Mouse (Mus musculus): ENCODE results near the gene Hdac4. TPM values are rescaled to one million over a fixed set of nuclear protein-coding genes. Genes with fewer than 3 reads are reported as not detected.

The Hdac4 gene
- polyA plus RNA-seq, 1 experiment, result 35.1 TPM

DNA sequence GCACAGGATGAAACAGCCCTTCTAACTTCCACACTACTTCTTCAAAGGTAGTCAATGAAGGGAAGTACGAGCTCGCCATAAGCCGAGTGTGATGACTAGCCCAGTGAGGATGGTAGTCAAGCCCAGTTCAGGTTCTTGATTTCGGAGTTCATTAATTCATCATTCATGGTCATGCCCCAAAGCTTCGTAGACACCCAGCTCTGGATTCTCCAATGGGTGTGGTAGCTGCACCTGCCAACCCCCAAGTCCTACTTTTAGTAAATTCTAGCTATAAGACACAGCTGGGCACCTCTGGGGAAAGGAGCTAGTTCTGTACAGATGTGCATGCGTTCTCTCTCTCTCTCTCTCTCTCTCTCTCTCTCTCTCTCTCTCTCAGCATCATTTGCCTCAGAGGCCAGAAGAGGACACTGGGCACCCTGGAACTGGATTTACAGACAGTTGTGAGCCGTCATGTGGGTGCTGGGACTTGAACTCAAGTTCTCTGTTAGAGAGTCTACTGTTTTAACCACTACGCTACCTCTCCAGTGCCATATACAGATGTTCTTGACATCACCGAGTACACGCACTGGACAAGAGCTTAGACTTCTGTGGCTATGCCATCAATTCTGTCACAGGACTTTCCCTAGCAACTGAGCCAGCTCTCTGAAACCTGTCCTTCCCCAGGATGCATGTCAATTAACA is 113.2 kb downstream of the Hdac4 start:
- TF ChIP-seq POLR2A (IDR thresholded peaks at IDR 0.05; ENCODE audit: extremely low read depth, insufficient read depth, low read length), result no peak
- TF ChIP-seq CTCF (IDR thresholded peaks at IDR 0.05; ENCODE audit: extremely low read depth, insufficient read depth, low read length), result no peak
- Histone ChIP-seq H3K4me1 (ENCODE audit: control insufficient read depth, insufficient read depth, low read length) (peaks cover 3% of the 10 kb centered on the region; the same call in 1 of the 2 replicates), H3K4me3 (ENCODE audit: insufficient read depth, low read length) (no peak overlapping the region), H3K27ac (ENCODE audit: insufficient read depth, low read length) (no peak overlapping the region)

DNA sequence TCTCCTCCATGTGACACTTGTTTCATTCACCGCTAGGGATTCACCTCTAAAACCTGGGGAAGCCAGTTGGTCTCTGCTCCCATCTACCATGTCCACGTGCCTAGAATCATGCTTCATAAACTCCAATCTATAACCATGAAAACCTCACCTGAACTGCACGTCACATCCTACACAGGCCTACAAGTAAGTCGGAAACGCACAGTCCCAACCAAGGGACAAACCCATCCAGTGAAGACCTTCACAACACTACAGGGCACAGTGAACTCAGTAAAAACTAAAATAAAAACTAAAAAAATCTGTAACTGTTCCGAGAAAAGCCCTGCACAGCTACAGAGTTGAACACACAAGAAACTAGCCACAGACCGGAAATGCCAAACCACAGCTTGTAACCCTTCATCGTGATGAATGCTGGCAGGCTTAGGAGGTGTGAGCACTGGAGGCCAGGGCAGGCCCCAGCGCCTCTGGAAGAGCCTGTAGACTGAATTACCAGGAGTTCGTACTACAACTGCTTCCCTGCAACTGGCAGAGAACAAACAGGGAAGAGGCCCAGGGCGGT is 115.4 kb downstream of the Hdac4 start:
- H3K4me3 ChIP-seq (ENCODE audit: insufficient read depth, low read length), result no peak overlapping the region

GRCm38 (mm10) chr1:92075312-92075711 is 120.2 kb downstream of the Hdac4 start:
- peaks cover 7% of the 10 kb centered on the region for H3K4me1 ChIP-seq (ENCODE audit: control insufficient read depth, insufficient read depth, low read length)
- no peak overlapping the region for H3K4me3 ChIP-seq (ENCODE audit: insufficient read depth, low read length)
- no peak overlapping the region for H3K27ac ChIP-seq (ENCODE audit: insufficient read depth, low read length)
- TF ChIP-seq CTCF (IDR thresholded peaks at IDR 0.05; ENCODE audit: extremely low read depth, insufficient read depth, low read length) (no peak), POLR2A (IDR thresholded peaks at IDR 0.05; ENCODE audit: extremely low read depth, insufficient read depth, low read length) (no peak)

More for the DNA sequence above, 115.4 kb downstream of the Hdac4 start:
- Histone ChIP-seq H3K27ac (ENCODE audit: insufficient read depth, low read length) (no peak overlapping the region), H3K4me1 (ENCODE audit: control insufficient read depth, insufficient read depth, low read length) (peaks cover 5% of the 10 kb centered on the region)
- TF ChIP-seq CTCF (IDR thresholded peaks at IDR 0.05; ENCODE audit: extremely low read depth, insufficient read depth, low read length) (no peak), POLR2A (IDR thresholded peaks at IDR 0.05; ENCODE audit: extremely low read depth, insufficient read depth, low read length) (no peak)

GRCm38 (mm10) chr1:92074655-92075054 is 120.8 kb downstream of the Hdac4 start:
- Histone ChIP-seq H3K4me3 (ENCODE audit: insufficient read depth, low read length) (no peak overlapping the region), H3K4me1 (ENCODE audit: control insufficient read depth, insufficient read depth, low read length) (peaks cover 8% of the 10 kb centered on the region), H3K27ac (ENCODE audit: insufficient read depth, low read length) (no peak overlapping the region)
- no peak for TF ChIP-seq CTCF (IDR thresholded peaks at IDR 0.05; ENCODE audit: extremely low read depth, insufficient read depth, low read length)
- no peak for TF ChIP-seq POLR2A (IDR thresholded peaks at IDR 0.05; ENCODE audit: extremely low read depth, insufficient read depth, low read length)

DNA sequence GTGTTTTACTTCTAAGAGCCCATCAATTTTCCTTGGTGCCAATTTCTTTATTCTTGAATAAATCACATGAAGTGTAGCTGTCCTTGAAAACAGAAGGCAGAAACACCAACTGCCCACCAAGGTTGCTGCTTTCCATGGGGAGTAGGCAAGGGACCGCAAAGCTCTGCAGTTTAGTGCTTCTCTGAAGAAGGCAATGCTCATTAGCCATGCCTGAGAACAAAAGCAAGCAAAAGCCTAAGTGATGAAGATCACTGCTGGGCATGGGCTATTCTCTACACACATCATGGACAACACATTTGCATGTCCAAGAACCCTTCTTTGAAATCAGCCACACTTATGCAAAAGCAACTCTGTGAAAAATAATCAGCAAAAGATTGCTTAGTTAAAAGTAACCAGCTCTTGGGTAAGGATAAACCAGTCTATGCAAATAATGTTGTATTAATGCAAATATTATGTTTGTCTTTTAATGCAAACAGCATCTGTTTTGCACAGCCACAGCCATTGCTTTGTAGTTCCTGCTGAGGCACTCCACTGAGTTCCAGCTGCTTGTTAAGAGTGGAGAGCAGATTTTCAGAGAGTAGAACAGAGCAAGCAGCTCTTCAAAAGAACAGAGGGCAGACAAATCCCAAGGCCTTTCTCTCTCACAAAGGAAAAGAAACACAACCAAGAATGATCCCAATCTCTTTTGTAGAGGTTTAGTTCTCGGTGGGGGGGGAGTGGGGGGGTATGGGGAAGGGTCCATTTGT is 125.4 kb downstream of the Hdac4 start:
- TF ChIP-seq CTCF (IDR thresholded peaks at IDR 0.05; ENCODE audit: extremely low read depth, insufficient read depth, low read length) (no peak), POLR2A (IDR thresholded peaks at IDR 0.05; ENCODE audit: extremely low read depth, insufficient read depth, low read length) (no peak)
- Histone ChIP-seq H3K4me1 (ENCODE audit: control insufficient read depth, insufficient read depth, low read length) (peaks cover 3% of the 10 kb centered on the region; the same call in 1 of the 2 replicates), H3K27ac (ENCODE audit: insufficient read depth, low read length) (no peak overlapping the region), H3K4me3 (ENCODE audit: insufficient read depth, low read length) (no peak overlapping the region)

GRCm38 (mm10) chr1:92069464-92069863 is 126.0 kb downstream of the Hdac4 start:
- H3K27ac ChIP-seq (ENCODE audit: insufficient read depth, low read length), result no peak overlapping the region
- H3K4me3 ChIP-seq (ENCODE audit: insufficient read depth, low read length), result no peak overlapping the region
- peaks cover 2% of the 10 kb centered on the region; the same call in 1 of the 2 replicates for H3K4me1 ChIP-seq (ENCODE audit: control insufficient read depth, insufficient read depth, low read length)
- TF ChIP-seq CTCF (IDR thresholded peaks at IDR 0.05; ENCODE audit: extremely low read depth, insufficient read depth, low read length), result no peak
- no peak for TF ChIP-seq POLR2A (IDR thresholded peaks at IDR 0.05; ENCODE audit: extremely low read depth, insufficient read depth, low read length)

DNA sequence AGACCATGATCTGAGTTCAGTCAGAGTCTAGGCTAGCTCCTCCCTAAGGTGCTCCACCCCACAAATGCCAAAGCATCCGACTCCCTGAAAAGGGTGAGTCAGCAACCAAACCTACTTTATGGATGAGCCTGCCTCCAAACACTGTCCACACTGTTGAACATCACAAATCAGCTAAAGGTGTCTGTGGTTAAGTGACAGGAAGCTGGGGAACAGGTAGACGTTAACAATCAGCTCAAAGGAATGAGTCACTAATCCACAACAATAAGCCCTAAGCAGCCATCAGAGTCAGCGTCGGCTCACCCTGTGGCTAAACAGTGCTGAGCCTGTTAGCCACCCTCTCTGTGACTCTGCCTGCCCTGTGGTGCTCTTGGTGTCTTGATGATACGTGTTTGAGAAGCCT is 131.2 kb downstream of the Hdac4 start:
- Histone ChIP-seq H3K4me3 (ENCODE audit: insufficient read depth, low read length) (no peak overlapping the region), H3K4me1 (ENCODE audit: control insufficient read depth, insufficient read depth, low read length) (peaks cover 11% of the 10 kb centered on the region), H3K27ac (ENCODE audit: insufficient read depth, low read length) (no peak overlapping the region)
- no peak for TF ChIP-seq CTCF (IDR thresholded peaks at IDR 0.05; ENCODE audit: extremely low read depth, insufficient read depth, low read length)
- no peak for TF ChIP-seq POLR2A (IDR thresholded peaks at IDR 0.05; ENCODE audit: extremely low read depth, insufficient read depth, low read length)

DNA sequence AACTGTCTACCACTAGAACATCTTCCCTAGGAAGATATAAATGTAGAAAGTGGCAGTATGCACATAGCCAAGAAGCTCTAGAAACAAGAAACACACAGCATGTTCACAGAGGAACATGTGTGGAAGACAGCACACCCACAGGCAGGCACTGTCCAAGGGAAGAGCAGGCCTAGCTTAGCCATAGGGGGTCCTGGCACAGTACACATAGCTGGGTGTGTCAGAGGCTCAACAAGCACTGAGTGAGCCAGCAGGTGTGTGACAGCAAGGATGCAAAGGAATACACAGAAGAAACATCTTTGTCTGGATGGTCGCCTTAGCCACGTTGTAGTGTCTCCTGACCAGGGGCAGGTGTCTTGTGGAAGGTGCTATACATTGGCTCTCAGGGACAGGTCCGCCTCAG is 132.2 kb downstream of the Hdac4 start:
- H3K4me3 ChIP-seq (ENCODE audit: insufficient read depth, low read length), result no peak overlapping the region

GRCm38 (mm10) chr1:92061198-92062073 is 134.1 kb downstream of the Hdac4 start:
- H3K4me1 ChIP-seq (ENCODE audit: control insufficient read depth, insufficient read depth, low read length), result peaks cover 16% of the 10 kb centered on the region
- H3K27ac ChIP-seq (ENCODE audit: insufficient read depth, low read length), result no peak overlapping the region
- H3K4me3 ChIP-seq (ENCODE audit: insufficient read depth, low read length), result no peak overlapping the region
- TF ChIP-seq POLR2A (IDR thresholded peaks at IDR 0.05; ENCODE audit: extremely low read depth, insufficient read depth, low read length) (no peak), CTCF (IDR thresholded peaks at IDR 0.05; ENCODE audit: extremely low read depth, insufficient read depth, low read length) (no peak)

More for the DNA sequence above, 132.2 kb downstream of the Hdac4 start:
- TF ChIP-seq CTCF (IDR thresholded peaks at IDR 0.05; ENCODE audit: extremely low read depth, insufficient read depth, low read length), result no peak
- no peak for TF ChIP-seq POLR2A (IDR thresholded peaks at IDR 0.05; ENCODE audit: extremely low read depth, insufficient read depth, low read length)
- H3K27ac ChIP-seq (ENCODE audit: insufficient read depth, low read length), result no peak overlapping the region
- H3K4me1 ChIP-seq (ENCODE audit: control insufficient read depth, insufficient read depth, low read length), result peaks cover 11% of the 10 kb centered on the region
